Mouse (Mus musculus) heart, embryonic 10.5 days (tissue): ENCODE measurements at regions not wholly inside any gene's neighbourhood (a gene's known extent, or its start where the extent isn't known, plus 50 kb on each side); places are given as distances from the start of the nearest gene placed in this dataset.

Experiments
- DNase-seq: peaks from one replicate; pipeline ENCODE4 v3.0.0-alpha.2; 2017; ENCODE audit warnings: low spot score
- H3K27ac ChIP-seq: fragments of 300-500 bp; sonication (generic); 2 replicates; pipeline ENCODE4 v1.5.1; 2016; ENCODE audit warnings: mild to moderate bottlenecking
- H3K27me3 ChIP-seq: fragments of 300-500 bp; sonication (generic); 2 replicates; pipeline ENCODE4 v1.6.1; 2016; ENCODE audit warnings: mild to moderate bottlenecking; ENCODE audit not compliant: poor library complexity, insufficient read depth, severe bottlenecking
- H3K36me3 ChIP-seq: fragments of 300-500 bp; sonication (generic); 2 replicates; pipeline ENCODE4 v1.6.1; 2016; ENCODE audit warnings: mild to moderate bottlenecking, moderate library complexity
- H3K4me1 ChIP-seq: fragments of 300-500 bp; sonication (generic); 2 replicates; pipeline ENCODE4 v1.6.1; 2016; ENCODE audit warnings: mild to moderate bottlenecking
- H3K4me3 ChIP-seq: fragments of 300-500 bp; sonication (generic); 2 replicates; pipeline ENCODE4 v1.5.1; 2016; ENCODE audit warnings: mild to moderate bottlenecking, moderate library complexity
- H3K9me3 ChIP-seq: fragments of 300-500 bp; sonication (generic); 2 replicates; pipeline ENCODE4 v1.6.1; 2016; ENCODE audit warnings: mild to moderate bottlenecking, moderate library complexity
- WGBS: fragments of 180-500 bp; shearing (Covaris S2); methylation state at CpG from one replicate; pipeline ENCODE4 v1.1.7; 2016; 5-methylcytosine and 5-hydroxymethylcytosine counted together

- Histone ChIP-seq H3K27me3 (no peaks in the 10 kb centered on the region; the same call in 1 of the 2 replicates), H3K27ac (no peak overlapping the region), H3K4me1 (peaks cover 13% of the 10 kb centered on the region), H3K4me3 (no peak overlapping the region), H3K9me3 (no peaks in the 10 kb centered on the region), H3K36me3 (no peaks in the 10 kb centered on the region)
- no peak for DNase-seq
- WGBS: 80% methylated on average over 9 of the region's 9 CpGs
These were observed 125.3 kb upstream of the Cpeb2 start for GRCm38 (mm10) chr5:43107436-43108259.

DNA sequence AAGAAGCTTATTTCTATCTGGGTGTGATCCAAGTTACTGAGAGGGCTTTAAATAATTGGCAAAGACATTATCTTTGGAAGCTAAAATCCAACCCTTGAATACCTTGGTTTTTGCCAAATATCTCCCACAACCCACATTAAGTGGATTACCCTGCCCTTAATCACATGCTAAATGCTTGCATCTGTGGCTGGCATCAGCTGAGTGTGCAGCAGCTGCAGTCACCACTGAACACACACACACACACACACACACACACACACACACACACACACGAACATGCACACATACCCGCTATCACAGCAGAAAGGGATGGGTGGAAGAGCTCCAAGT is 124.7 kb upstream of the Cpeb2 start:
- Histone ChIP-seq H3K9me3 (no peaks in the 10 kb centered on the region), H3K4me3 (no peak overlapping the region), H3K36me3 (no peaks in the 10 kb centered on the region), H3K4me1 (peaks cover 14% of the 10 kb centered on the region; the same call in 1 of the 2 replicates), H3K27ac (no peak overlapping the region), H3K27me3 (no peaks in the 10 kb centered on the region; the same call in 1 of the 2 replicates)
- WGBS: 79% methylated on average over 2 of the region's 2 CpGs
- no peak for DNase-seq

GRCm38 (mm10) chr5:43110122-43110521 is 122.8 kb upstream of the Cpeb2 start:
- Histone ChIP-seq H3K27me3 (no peaks in the 10 kb centered on the region; the same call in 1 of the 2 replicates), H3K4me3 (no peak overlapping the region), H3K36me3 (no peaks in the 10 kb centered on the region), H3K27ac (no peak overlapping the region), H3K4me1 (peaks cover 23% of the 10 kb centered on the region; the same call in 1 of the 2 replicates), H3K9me3 (no peaks in the 10 kb centered on the region)
- 74% methylated on average over 5 of the region's 5 CpGs for WGBS
- no peak for DNase-seq

DNA sequence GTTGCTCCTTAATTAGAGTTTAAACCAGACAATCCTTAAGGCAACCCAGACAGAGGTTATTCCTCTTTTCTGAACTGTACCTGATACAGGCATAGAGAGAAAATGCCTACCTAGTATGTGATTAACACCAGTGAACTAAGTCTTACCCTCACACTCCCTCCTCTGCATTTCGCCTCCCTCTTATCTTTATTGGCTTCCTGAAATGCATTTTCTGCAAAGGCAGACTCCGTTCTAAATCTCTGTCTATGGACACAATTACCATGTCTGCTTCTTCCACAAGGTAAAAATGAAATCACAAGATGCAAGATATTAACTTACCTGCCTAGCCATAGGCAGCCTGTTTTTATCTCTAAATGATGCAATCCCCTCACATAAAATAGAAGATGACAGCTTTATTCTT is 121.2 kb upstream of the Cpeb2 start:
- WGBS: 36% methylated on average over 2 of the region's 2 CpGs
- no peaks in the 10 kb centered on the region for H3K36me3 ChIP-seq
- H3K4me1 ChIP-seq: peaks cover 23% of the 10 kb centered on the region; the same call in 1 of the 2 replicates
- no peak overlapping the region for H3K4me3 ChIP-seq
- no peaks in the 10 kb centered on the region for H3K9me3 ChIP-seq
- H3K27me3 ChIP-seq: no peaks in the 10 kb centered on the region; the same call in 1 of the 2 replicates
- DNase-seq: no peak
- no peak overlapping the region for H3K27ac ChIP-seq

DNA sequence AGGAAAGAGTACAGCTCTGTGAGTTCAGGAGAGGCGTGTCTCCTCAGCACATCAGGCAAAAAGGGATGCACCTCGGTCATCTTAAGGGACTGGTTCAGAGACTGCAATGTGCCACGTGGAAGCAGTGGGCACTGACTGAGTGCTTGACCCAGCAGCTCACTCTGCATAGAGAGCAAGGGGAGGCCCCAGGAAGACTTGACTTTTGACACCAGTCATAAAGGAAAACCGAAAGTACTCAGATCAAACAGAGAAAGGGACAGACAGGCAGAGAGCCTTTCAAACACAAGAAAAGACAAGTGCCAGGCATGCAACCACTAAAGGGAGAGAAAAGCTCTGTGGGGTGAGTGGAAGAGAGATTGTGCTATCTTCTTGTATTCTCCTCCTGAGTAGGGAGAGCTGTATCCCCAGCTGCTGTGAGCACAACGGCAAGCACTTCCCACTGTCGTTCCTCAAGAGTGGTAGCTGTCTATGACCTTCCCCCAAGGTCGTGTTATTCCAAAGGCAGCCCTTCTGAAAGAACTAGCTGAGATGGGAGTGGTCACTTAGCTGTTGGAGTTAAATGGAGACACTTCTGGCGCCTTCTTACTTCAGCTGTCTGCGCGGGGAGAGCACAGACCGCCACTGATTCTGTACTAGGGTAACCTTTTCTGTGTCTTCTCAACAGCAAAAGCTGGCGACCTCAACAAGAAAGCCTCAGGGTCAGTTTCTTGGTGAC is 119.4 kb upstream of the Cpeb2 start:
- Histone ChIP-seq H3K36me3 (no peaks in the 10 kb centered on the region), H3K4me1 (peaks cover 23% of the 10 kb centered on the region; the same call in 1 of the 2 replicates), H3K9me3 (no peaks in the 10 kb centered on the region), H3K4me3 (no peak overlapping the region; the same call in 1 of the 2 replicates), H3K27ac (peak overlapping the region; percentile 78), H3K27me3 (no peaks in the 10 kb centered on the region)
- WGBS: 41% methylated on average over 12 of the region's 12 CpGs
- no peak for DNase-seq

- WGBS: 85% methylated on average over 3 of the region's 3 CpGs
These were observed 117.5 kb upstream of the Cpeb2 start for GRCm38 (mm10) chr5:43115507-43115906.

DNA sequence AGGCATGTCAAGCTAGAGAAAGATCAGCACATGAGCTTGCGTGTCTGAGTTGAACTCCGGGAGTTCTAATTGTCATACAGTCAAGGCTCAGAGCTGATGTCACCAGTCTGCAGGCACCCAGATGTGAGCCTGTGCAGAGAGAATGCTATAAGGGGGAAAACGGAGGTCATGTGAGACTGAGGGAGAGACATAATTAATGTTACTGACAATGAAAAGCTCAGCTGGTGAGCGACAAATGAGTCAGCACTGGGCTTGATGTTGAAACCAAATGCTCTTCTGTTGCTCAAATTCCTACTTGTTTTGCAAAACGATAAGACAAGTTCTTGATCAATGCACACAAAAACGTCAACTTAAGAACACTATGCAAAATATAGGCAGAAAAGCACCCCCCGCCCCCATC is 116.1 kb upstream of the Cpeb2 start:
- Histone ChIP-seq H3K9me3 (no peaks in the 10 kb centered on the region), H3K4me3 (no peak overlapping the region), H3K27me3 (no peaks in the 10 kb centered on the region), H3K4me1 (peaks cover 17% of the 10 kb centered on the region; the same call in 1 of the 2 replicates), H3K27ac (no peak overlapping the region), H3K36me3 (no peaks in the 10 kb centered on the region)
- no peak for DNase-seq
- WGBS: 83% methylated on average over 7 of the region's 7 CpGs

More at GRCm38 (mm10) chr5:43115507-43115906, 117.5 kb upstream of the Cpeb2 start:
- no peak for DNase-seq
- no peaks in the 10 kb centered on the region for H3K27me3 ChIP-seq
- no peaks in the 10 kb centered on the region for H3K36me3 ChIP-seq
- no peaks in the 10 kb centered on the region for H3K9me3 ChIP-seq
- H3K4me1 ChIP-seq: peaks cover 24% of the 10 kb centered on the region; the same call in 1 of the 2 replicates
- H3K27ac ChIP-seq: no peak overlapping the region
- no peak overlapping the region for H3K4me3 ChIP-seq

GRCm38 (mm10) chr5:43121065-43121464 is 111.9 kb upstream of the Cpeb2 start:
- DNase-seq: no peak
- Histone ChIP-seq H3K4me1 (0 out of 2 replicates have a peak, but pooled peaks cover 2% of the 10 kb centered on the region), H3K4me3 (no peak overlapping the region), H3K27me3 (no peaks in the 10 kb centered on the region), H3K36me3 (no peaks in the 10 kb centered on the region), H3K9me3 (no peaks in the 10 kb centered on the region), H3K27ac (no peak overlapping the region)
- WGBS: 66% methylated on average over 2 of the region's 2 CpGs

DNA sequence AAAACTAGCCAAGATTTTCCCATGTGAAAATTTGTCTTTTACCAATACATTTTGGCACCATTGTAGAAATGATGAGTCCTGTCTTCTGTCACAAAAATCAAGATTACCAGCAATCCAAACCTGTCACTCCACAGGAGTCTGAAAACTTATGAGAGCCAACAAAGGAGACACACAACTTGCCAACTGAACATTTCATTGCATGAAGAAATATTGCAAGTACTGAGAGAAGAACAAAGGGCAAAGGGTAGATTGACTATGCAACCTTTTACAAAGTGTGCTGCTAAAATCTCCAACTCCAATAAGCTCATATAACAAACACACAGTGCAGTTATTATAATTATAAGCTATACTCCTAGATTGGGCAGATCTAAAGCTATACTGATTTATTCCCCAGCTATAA is 108.7 kb upstream of the Cpeb2 start:
- no peak overlapping the region for H3K27ac ChIP-seq
- no peaks in the 10 kb centered on the region for H3K9me3 ChIP-seq
- H3K27me3 ChIP-seq: no peaks in the 10 kb centered on the region
- H3K4me1 ChIP-seq: no peaks in the 10 kb centered on the region
- no peak for DNase-seq
- no peak overlapping the region for H3K4me3 ChIP-seq
- no peaks in the 10 kb centered on the region for H3K36me3 ChIP-seq

DNA sequence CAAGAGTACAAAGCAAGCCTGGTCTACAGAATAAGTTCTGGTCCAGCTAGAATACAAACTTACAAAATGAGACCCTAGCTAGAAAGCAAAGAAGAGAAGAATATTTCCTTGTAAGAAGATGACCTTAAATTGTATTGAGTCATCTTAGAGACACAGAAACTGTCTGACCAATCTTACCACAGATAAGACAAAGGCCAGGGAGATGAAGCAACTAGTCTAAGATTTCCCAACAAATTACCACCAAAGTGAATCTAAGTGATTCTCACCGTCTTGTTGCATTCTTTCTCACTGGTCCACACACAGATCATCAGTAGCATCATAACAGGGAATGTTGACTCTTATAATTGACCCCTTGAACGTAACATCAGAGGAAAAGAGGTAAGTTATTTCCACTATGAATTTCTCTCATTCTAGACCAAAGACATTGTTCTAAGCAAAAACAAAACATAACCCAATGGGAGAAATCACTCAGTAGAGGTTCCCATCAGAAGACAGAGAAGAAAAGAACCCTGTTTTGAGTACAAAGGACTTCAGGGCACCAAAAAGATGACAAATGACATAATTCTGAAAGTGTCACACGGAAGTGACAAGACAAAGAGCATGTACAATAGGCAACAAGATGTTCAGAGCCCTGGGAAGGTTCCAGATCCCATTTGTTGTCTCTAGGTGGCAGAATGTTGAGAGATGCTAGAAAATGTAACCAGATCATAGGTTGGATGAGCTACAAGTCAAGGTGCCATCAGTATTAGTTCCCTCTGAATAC is 107.0 kb upstream of the Cpeb2 start:
- 78% methylated on average over 3 of the region's 3 CpGs for WGBS
- Histone ChIP-seq H3K36me3 (no peaks in the 10 kb centered on the region), H3K4me1 (no peaks in the 10 kb centered on the region), H3K4me3 (no peak overlapping the region), H3K27me3 (no peaks in the 10 kb centered on the region), H3K9me3 (no peaks in the 10 kb centered on the region), H3K27ac (no peak overlapping the region)
- no peak for DNase-seq

- no peaks in the 10 kb centered on the region for H3K27me3 ChIP-seq
- H3K27ac ChIP-seq: no peak overlapping the region
- H3K9me3 ChIP-seq: no peaks in the 10 kb centered on the region
- WGBS: 75% methylated on average over 4 of the region's 4 CpGs
- no peak overlapping the region for H3K4me3 ChIP-seq
- no peaks in the 10 kb centered on the region for H3K4me1 ChIP-seq
- H3K36me3 ChIP-seq: no peaks in the 10 kb centered on the region
- DNase-seq: no peak
These were observed 102.6 kb upstream of the Cpeb2 start for GRCm38 (mm10) chr5:43130377-43130776.

DNA sequence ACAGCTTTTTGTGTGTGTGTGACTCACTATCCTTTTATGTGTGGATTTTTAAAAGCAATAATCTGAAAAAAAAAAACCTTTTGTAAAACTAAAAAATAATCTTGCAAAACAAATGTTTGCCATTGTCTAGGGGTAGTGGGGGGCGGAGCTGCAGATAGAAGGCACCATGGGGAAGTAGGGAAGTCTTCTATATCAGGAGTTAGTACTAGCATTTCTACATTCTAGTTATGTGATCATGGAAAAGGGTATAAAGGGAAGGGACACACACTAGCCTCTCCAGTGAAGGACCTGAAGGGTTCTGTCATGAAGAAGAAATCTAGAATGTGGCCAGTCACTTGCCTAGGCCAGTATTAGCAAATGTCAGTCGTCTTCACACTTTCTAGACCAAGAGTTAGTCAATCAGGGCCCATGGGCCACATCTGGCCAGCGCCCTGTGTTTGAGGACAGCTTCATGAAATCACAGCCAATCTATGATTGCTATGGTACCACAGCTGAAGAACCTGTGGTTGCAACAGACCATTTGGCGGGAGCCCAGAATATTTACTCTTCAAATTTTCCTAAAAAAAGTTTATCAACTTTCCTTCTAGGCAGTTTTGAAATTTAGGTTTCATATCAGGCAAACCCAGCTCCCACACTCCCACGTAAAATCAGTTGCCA is 101.9 kb upstream of the Cpeb2 start:
- Histone ChIP-seq H3K27ac (no peak overlapping the region), H3K36me3 (no peaks in the 10 kb centered on the region), H3K27me3 (no peaks in the 10 kb centered on the region), H3K4me3 (no peak overlapping the region), H3K4me1 (no peaks in the 10 kb centered on the region), H3K9me3 (no peaks in the 10 kb centered on the region)
- no peak for DNase-seq
- WGBS: 85% methylated on average over 5 of the region's 5 CpGs
